Mouse (Mus musculus) macrophage (primary cell): ENCODE data around the gene Gpc1. TPM values are rescaled to one million over a fixed set of nuclear protein-coding genes. Genes with fewer than 3 reads are reported as not detected.

Experiments used
- H3K27ac ChIP-seq: fragments of 350-480 bp; formaldehyde crosslinking; 2 replicates; pipeline ENCODE4 v1.9.0; 2021
- H3K36me3 ChIP-seq: fragments of 350-480 bp; formaldehyde crosslinking; 2 replicates; pipeline ENCODE4 v1.9.0; 2021; ENCODE audit errors: inconsistent target
- H3K4me3 ChIP-seq: fragments of 350-480 bp; formaldehyde crosslinking; 2 replicates; pipeline ENCODE4 v1.9.0; 2021; ENCODE audit errors: inconsistent target
- H3K79me2 ChIP-seq: fragments of 350-480 bp; formaldehyde crosslinking; 2 replicates; pipeline ENCODE4 v1.9.0; 2021; ENCODE audit errors: inconsistent target
- WGBS: methylation state at CpG from one replicate; pipeline ENCODE4 v1.1.7; 2026; ENCODE audit warnings: inconsistent platforms; ENCODE audit not compliant: missing documents; 5-methylcytosine and 5-hydroxymethylcytosine counted together
- polyA plus RNA-seq: library from polyadenylated mRNA; stranded (reverse); fragments of 250-400 nt; gene quantifications from 3 replicates; pipeline ENCODE4 v1.2.4, GENCODE M21; 2018; ENCODE audit warnings: inconsistent platforms

The Gpc1 gene
- polyA plus RNA-seq, 1 experiment from 2014 or later, result 0.53 TPM

GRCm38 (mm10) chr1:92809621-92810020 is 21.8 kb upstream of the Gpc1 start:
- H3K36me3 ChIP-seq, result no peaks in the 10 kb centered on the region
- H3K79me2 ChIP-seq, result no peaks in the 10 kb centered on the region
- 80% methylated on average over 4 of the region's 4 CpGs for WGBS
- no peak overlapping the region for H3K27ac ChIP-seq
- H3K4me3 ChIP-seq, result no peak overlapping the region

GRCm38 (mm10) chr1:92814319-92814718 is 17.1 kb upstream of the Gpc1 start:
- H3K4me3 ChIP-seq, result no peak overlapping the region
- 94% methylated on average over 4 of the region's 5 CpGs for WGBS
- no peak overlapping the region for H3K27ac ChIP-seq
- H3K36me3 ChIP-seq, result no peaks in the 10 kb centered on the region
- H3K79me2 ChIP-seq, result no peaks in the 10 kb centered on the region

GRCm38 (mm10) chr1:92815100-92815499 is 16.3 kb upstream of the Gpc1 start:
- H3K36me3 ChIP-seq, result no peaks in the 10 kb centered on the region
- WGBS, result 88% methylated on average over 8 of the region's 9 CpGs
- H3K4me3 ChIP-seq, result no peak overlapping the region
- H3K79me2 ChIP-seq, result no peaks in the 10 kb centered on the region
- no peak overlapping the region for H3K27ac ChIP-seq

GRCm38 (mm10) chr1:92815756-92816294 is 15.6 kb upstream of the Gpc1 start:
- 64% methylated on average over 5 of the region's 5 CpGs for WGBS
- Histone ChIP-seq H3K4me3 (no peak overlapping the region), H3K27ac (no peak overlapping the region), H3K36me3 (no peaks in the 10 kb centered on the region), H3K79me2 (no peaks in the 10 kb centered on the region)

GRCm38 (mm10) chr1:92830626-92831187 is 738 bp upstream of the Gpc1 start:
- Histone ChIP-seq H3K36me3 (no peaks in the 10 kb centered on the region), H3K27ac (no peak overlapping the region), H3K4me3 (no peak overlapping the region), H3K79me2 (no peaks in the 10 kb centered on the region)
- WGBS, result 21% methylated on average over 13 of the region's 13 CpGs

- Histone ChIP-seq H3K27ac (no peak overlapping the region), H3K4me3 (no peak overlapping the region), H3K79me2 (no peaks in the 10 kb centered on the region), H3K36me3 (no peaks in the 10 kb centered on the region)
- WGBS, result 10% methylated on average over 62 of the region's 62 CpGs
Measured at GRCm38 (mm10) chr1:92832011-92833010, 866 bp downstream of the Gpc1 start.

- Histone ChIP-seq H3K79me2 (no peaks in the 10 kb centered on the region), H3K27ac (no peak overlapping the region), H3K4me3 (no peak overlapping the region), H3K36me3 (no peaks in the 10 kb centered on the region)
- 48% methylated on average over 6 of the region's 7 CpGs for WGBS
Measured at GRCm38 (mm10) chr1:92833987-92834706, 2.7 kb downstream of the Gpc1 start.

GRCm38 (mm10) chr1:92837931-92838833 is 6.7 kb downstream of the Gpc1 start:
- 89% methylated on average over 14 of the region's 14 CpGs for WGBS

GRCm38 (mm10) chr1:92839211-92839610 is 7.8 kb downstream of the Gpc1 start:
- no peak overlapping the region for H3K4me3 ChIP-seq
- no peaks in the 10 kb centered on the region for H3K36me3 ChIP-seq
- no peaks in the 10 kb centered on the region for H3K79me2 ChIP-seq
- H3K27ac ChIP-seq, result no peak overlapping the region
- WGBS, result 90% methylated on average over 7 of the region's 7 CpGs

More at GRCm38 (mm10) chr1:92837931-92838833, 6.7 kb downstream of the Gpc1 start:
- H3K27ac ChIP-seq, result no peak overlapping the region
- H3K36me3 ChIP-seq, result no peaks in the 10 kb centered on the region
- no peak overlapping the region for H3K4me3 ChIP-seq
- no peaks in the 10 kb centered on the region for H3K79me2 ChIP-seq

- WGBS, result 86% methylated on average over 8 of the region's 8 CpGs
- no peak overlapping the region for H3K27ac ChIP-seq
- no peaks in the 10 kb centered on the region for H3K36me3 ChIP-seq
- no peak overlapping the region for H3K4me3 ChIP-seq
- no peaks in the 10 kb centered on the region for H3K79me2 ChIP-seq
Measured at GRCm38 (mm10) chr1:92840231-92840890, 8.9 kb downstream of the Gpc1 start.

- no peak overlapping the region for H3K4me3 ChIP-seq
- WGBS, result 51% methylated on average over 3 of the region's 3 CpGs
- H3K36me3 ChIP-seq, result no peaks in the 10 kb centered on the region
- H3K79me2 ChIP-seq, result no peaks in the 10 kb centered on the region
- no peak overlapping the region for H3K27ac ChIP-seq
Measured at GRCm38 (mm10) chr1:92841427-92841826, 10.0 kb downstream of the Gpc1 start.

GRCm38 (mm10) chr1:92845889-92846288 is 14.4 kb downstream of the Gpc1 start:
- no peak overlapping the region for H3K4me3 ChIP-seq
- H3K79me2 ChIP-seq, result no peaks in the 10 kb centered on the region
- H3K27ac ChIP-seq, result no peak overlapping the region
- no peaks in the 10 kb centered on the region for H3K36me3 ChIP-seq
- 88% methylated on average over 7 of the region's 7 CpGs for WGBS
